Mouse (Mus musculus) urinary bladder, postnatal 4 days (tissue): ENCODE measurements around the gene Ddx54.

Experiments
- DNase-seq, 2 experiments: peaks; one replicate each; pipeline ENCODE4 v3.0.0; 2021 to 2022; ENCODE audit warnings: low spot score in 2 of 2

Ddx54 gene

DNA sequence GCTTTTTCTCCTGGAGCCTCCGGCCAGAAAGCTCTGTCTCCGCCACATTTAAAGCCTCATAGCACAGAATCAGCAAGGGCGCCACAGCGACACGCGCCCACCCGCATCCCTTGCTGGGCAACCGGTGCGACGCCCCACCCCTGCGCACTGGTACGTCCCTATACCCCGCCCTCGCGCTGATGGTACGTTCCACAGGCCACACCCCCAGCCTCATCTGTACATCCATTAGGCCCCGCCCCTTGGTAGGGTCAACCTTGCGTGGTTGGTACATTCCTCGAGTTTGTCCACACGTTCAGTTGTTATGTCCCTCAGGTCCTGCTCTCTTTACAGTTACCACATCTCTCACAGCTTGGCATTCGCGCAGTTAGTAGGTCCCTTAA is at the start of gene Ddx54, which contains the start of gene Rita1:
Ddx54 (plus strand) TSS at position 298 of the 380 bp plus-strand sequence.
Rita1 (minus strand) TSS at position 148 of the 380 bp plus-strand sequence.
- DNase-seq = peak; percentile 94 to 96

DNA sequence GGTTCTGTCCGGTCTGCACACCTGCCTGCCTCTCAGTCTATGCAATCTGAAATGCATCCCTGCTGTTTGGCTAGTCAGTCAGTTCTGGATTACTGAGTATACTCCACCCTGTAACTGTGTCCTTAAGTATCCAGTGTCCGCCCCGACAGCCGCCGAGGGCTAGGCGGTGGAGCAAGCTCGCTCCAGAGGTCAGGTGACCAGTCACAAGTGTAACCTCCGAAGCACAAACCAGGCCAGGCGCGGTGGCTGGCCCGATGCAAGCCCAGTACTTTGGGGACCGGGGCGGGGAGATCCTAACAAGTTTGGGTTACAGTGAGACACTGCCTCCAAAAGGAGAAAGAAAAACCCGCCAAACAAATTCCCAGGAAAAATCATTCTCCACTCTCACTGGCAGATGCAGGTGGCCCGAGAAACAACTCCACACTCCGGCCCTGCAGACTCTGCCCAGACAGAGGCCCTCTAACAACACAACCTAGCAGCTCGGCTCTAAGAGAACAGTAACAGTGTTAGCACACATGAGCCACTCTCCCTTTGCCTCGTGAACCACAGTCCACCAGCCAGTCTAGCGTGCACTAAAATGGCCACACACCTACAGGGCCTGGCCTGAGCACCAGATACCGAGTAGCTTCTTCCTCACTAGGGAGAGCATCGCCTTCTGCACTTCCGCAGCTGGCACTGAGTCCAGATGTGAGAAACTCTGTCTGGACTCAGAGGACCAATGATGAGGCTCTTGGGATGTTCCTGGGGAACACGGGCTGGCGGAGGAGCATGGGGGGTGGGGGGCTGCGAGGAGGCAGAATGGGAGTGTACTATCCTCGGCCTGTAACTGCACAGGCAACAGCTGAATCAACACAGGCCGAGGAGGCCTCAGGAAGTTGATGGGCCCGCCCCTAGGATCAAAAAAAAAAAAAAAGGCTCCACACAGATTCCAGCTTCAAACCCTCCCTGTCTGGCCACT is 49.3 kb upstream of the Ddx54 start:
- peak in 1 of 2 experiments; percentile 75 for DNase-seq

DNA sequence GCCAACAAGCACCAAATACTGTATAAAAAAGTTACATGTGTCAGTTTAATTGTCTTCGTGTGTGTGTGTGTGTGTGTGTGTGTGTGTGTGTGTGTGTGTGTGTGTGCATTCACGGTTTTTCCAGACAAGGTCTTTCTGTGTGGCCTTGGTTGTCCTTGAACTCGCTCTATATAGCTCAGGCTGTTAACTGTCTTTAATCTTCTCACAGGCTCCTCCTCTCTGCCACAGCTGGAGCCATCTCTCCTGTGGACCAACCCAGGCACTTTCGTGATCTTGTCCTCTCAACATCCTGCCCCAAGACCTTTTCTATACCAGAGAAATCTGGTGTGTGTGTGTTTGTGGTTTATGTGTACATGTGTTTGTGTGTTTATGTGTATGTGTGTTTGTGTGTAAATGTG is 48.6 kb upstream of the Ddx54 start:
- no peak for DNase-seq

GRCm38 (mm10) chr5:120565171-120565905 is 47.2 kb upstream of the Ddx54 start:
- no peak for DNase-seq

GRCm38 (mm10) chr5:120566101-120566500 is 46.4 kb upstream of the Ddx54 start:
- no peak for DNase-seq

GRCm38 (mm10) chr5:120566681-120567252 is 45.8 kb upstream of the Ddx54 start:
- no peak for DNase-seq

- peak in 1 of 2 experiments; percentile 75 for DNase-seq
These were observed 45.3 kb upstream of the Ddx54 start for GRCm38 (mm10) chr5:120567253-120567701.

- no peak for DNase-seq
These were observed 44.8 kb upstream of the Ddx54 start for GRCm38 (mm10) chr5:120567761-120568211.

DNA sequence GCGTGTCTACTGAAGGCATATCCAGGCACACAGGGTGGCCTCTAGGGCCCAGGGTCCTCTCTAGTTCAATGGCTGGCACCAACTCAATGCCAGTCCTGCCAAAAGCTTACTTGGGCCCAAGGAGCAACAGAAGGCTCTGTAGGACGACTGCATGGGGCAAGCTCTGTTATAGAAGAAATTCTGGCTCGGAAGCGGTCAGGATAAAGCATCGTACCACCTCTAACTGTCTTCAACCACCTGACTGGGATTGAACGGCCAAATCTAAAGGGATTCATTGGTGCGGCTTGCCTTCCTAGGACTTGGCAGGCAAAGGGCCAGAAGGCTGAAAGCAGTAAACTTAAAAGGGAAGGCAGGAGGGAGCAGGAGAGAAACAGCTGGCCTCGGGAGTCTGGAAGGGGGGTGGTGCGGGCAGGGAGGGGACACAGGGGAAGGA is 44.2 kb upstream of the Ddx54 start:
- no peak for DNase-seq

- DNase-seq = no peak
These were observed 43.6 kb upstream of the Ddx54 start for GRCm38 (mm10) chr5:120568964-120569363.

- DNase-seq = no peak
These were observed 42.7 kb upstream of the Ddx54 start for GRCm38 (mm10) chr5:120569791-120570190.

DNA sequence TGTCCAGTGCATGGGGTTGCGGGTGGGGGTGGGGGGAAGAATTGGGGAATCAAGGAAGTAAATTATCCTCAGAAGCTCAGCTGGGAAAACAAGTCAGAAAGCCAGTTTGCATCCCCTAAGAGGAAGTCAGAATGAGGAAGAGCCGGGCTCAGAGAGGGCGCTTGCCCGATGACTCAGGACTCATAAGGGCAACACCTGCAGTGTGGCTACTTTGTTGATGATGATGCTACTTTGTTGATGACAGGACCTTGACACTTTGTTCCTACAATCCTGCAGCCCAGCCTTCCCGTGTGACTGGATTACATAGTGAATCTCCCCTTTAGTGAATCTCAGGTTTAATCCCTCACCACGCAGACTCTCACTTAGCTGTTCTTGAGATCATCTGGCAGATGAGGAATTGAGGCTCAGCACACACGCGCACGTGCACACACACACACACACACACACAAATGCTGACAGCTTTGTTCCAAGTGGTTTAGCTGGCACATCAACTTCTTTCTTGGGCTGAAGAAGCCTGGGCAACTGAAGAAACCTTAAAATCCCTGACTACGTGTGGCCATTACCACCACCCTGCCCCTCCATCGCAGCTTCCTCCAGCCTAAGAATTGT is 42.1 kb upstream of the Ddx54 start:
- no peak for DNase-seq

GRCm38 (mm10) chr5:120571056-120571740 is 41.3 kb upstream of the Ddx54 start:
- no peak for DNase-seq

- DNase-seq = no peak
These were observed 38.0 kb upstream of the Ddx54 start for GRCm38 (mm10) chr5:120574469-120575063.

GRCm38 (mm10) chr5:120576781-120577301 is 35.7 kb upstream of the Ddx54 start:
- DNase-seq = no peak

GRCm38 (mm10) chr5:120577935-120578441 is 34.6 kb upstream of the Ddx54 start:
- DNase-seq = no peak

DNA sequence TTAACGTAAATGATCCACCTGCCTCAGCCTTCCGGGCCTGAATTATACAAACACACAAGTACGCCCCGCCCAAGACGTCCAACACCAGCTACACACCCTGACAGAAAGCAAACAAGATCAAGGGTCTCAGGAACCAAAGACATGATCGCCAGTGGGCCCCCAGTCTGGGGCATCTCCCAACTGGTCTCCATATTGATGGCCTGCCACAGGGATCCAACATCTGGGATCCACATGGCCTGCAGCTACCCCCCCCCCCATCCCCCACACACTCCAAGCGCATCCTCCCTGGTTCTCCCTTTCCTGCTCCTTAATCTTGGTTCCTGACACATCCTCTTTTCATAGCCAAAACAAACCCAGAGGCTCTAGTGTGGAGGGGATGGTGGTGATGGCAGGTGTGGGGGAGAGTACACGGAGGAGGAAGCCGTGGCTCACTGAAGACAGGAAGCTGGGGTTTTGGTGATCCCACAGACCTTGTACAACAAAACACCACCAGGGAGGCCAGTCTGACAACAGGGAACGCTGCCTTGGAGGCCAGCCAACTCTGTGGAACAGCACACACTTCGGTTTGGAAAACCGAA is 33.9 kb upstream of the Ddx54 start:
- peak; percentile 61 to 78 for DNase-seq

DNA sequence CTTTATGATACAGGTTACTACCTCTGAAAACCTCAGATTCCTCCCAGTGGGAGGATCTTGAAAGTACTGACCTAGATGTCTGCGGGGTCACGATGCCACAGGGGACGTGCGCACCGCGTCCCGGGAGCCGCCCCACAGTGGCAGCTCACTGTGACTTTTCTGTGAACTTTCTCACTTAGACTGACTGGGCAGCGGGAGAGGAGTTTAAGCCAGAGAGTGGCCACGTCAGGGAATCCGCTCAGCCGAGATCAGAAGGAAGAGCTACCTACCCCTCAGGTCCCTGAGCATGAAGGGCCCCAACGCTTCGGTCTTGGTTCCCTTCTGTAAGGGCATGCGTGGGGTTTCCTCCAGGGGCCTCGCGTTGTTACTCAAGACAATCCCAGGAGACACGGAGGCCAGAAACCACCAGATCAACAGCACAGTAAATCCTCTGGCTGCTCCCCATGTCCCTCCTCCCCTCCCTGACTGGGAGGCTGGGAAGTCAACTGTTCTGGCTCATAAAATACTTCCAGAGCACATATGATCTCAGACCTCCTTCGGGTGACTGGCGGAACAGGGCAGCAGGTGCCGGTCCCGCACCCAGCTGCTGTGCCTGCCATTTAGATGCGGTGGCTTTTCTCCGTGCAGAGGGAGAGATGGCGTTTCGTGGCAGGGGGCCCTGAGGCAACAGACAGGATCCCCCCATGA is 33.2 kb upstream of the Ddx54 start:
- peak; percentile 69 to 77 for DNase-seq
